Comparison of ENCODE assay signal across 22 mouse cellular contexts in genomic region chr3:95186888-95187287, GRCm38 (mm10). TPM values are rescaled to one million over a fixed set of nuclear protein-coding genes. Genes with fewer than 3 reads are reported as not detected.
DNase-seq lines count a peak whose midpoint lies in the region; ATAC-seq and TF ChIP-seq lines count a peak whose summit lies in the region.
"Had no signal": no experiment of that assay in that cellular context is flagged by ENCODE, and none has a peak within 500 bp of the region (broad histone marks: within the 10 kb centered on the region; RNA-seq: fewer than 3 reads in every experiment).

No protein-coding gene starts in this region.

- TF ChIP-seq EP300 in MEL (IDR thresholded peaks at IDR 0.05; ENCODE audit: low read depth in 1 of 2, low read length in 2 of 2), result no peak

- H3K79me2 ChIP-seq in MEL (ENCODE audit: control insufficient read depth, insufficient read depth, low read length, poor library complexity), result no peaks in the 10 kb centered on the region

- H3K36me3 ChIP-seq in MEL (ENCODE audit: control insufficient read depth in 1 of 2, insufficient read depth in 2 of 2, low read length in 2 of 2), result peaks cover 16 to 54% of the 10 kb centered on the region in 2 experiments
- peaks cover 95% of the 10 kb centered on the region for H3K36me3 ChIP-seq in midbrain, embryonic 10.5 days

- no peak for TF ChIP-seq RAD21 in MEL (IDR thresholded peaks at IDR 0.05; ENCODE audit: low read depth, low read length)

- no peak overlapping the region for H3K27ac ChIP-seq in MEL (ENCODE audit: control insufficient read depth, low read depth, low read length)
- no peak overlapping the region for H3K27ac ChIP-seq in midbrain, embryonic 10.5 days (replicated peaks)

- no peak overlapping the region for H3K9ac ChIP-seq in MEL (ENCODE audit: control insufficient read depth, low read depth, low read length, poor library complexity, severe bottlenecking)

- peaks cover 5 to 7% of the 10 kb centered on the region in 2 experiments for H3K4me1 ChIP-seq in MEL (ENCODE audit: control insufficient read depth in 1 of 2, insufficient read depth in 2 of 2, low read length in 2 of 2)
- no peaks in the 10 kb centered on the region for H3K4me1 ChIP-seq in midbrain, embryonic 10.5 days

- H3K9me3 ChIP-seq in MEL (replicated peaks; ENCODE audit: insufficient read depth, low read length), result no peaks in the 10 kb centered on the region
- no peaks in the 10 kb centered on the region for H3K9me3 ChIP-seq in midbrain, embryonic 10.5 days (replicated peaks)
- H3K9me3 ChIP-seq: G1E had no signal

- no peak overlapping the region for H3K4me3 ChIP-seq in MEL (ENCODE audit: control insufficient read depth in 1 of 2, insufficient read depth in 1 of 2, low read depth in 2 of 2, low read length in 2 of 2)
- H3K4me3 ChIP-seq in midbrain, embryonic 10.5 days, result no peak overlapping the region

- TF ChIP-seq CTCF in MEL (IDR thresholded peaks at IDR 0.05 in 2 of 3, conservative IDR thresholded peaks at IDR 0.05 in 1 of 3; ENCODE audit: control insufficient read depth in 1 of 3, insufficient read depth in 1 of 3, low read depth in 2 of 3, low read length in 3 of 3, poor library complexity in 1 of 3, severe bottlenecking in 1 of 3), result no peak

- DNase-seq in adrenal gland, adult 2 months, result peak; percentile 24
- no peak for DNase-seq in adrenal gland, postnatal 4 days (ENCODE audit: low spot score in 2 of 2)
- no peak for DNase-seq in MEL (ENCODE audit: low read depth, low spot score)
- DNase-seq in yolk sac, embryonic 10.5 days (ENCODE audit: low spot score), result peak; percentile 51
- no peak for DNase-seq in midbrain, embryonic 10.5 days (ENCODE audit: low spot score)
- DNase-seq: adrenal gland, adult 8-10 months; adrenal gland, postnatal 10 days; adrenal gland, postnatal 14 days; adrenal gland, postnatal 25 days; B cell, adult 2 months; cerebellum, adult 11 months; cerebellum, adult 11-12 months; cerebellum, adult 18-20 months; cerebellum, adult 2 months; cerebellum, adult 8-10 months; cerebellum, adult 9-10 months had no signal

- whole genome bisulfite sequencing in midbrain, embryonic 10.5 days, result 88% methylated on average over 6 of the region's 6 CpGs

- no peak for ATAC-seq in megakaryocyte, adult 5-6 weeks (ENCODE audit: poor library complexity, severe bottlenecking)
- ATAC-seq: activated CD4-positive, CD25-positive, alpha-beta regulatory T cell, adult 4 months; CD4-positive, CD25-positive, alpha-beta regulatory T cell, adult 4 months; Patski had no signal

- no peak for TF ChIP-seq POLR2A in MEL (IDR thresholded peaks at IDR 0.05; ENCODE audit: control insufficient read depth in 1 of 2, insufficient read depth in 1 of 2, low read depth in 1 of 2, low read length in 2 of 2, poor library complexity in 1 of 2)

- H3K27me3 ChIP-seq in MEL (ENCODE audit: control insufficient read depth in 1 of 2, insufficient read depth in 2 of 2, low read length in 2 of 2), result no peaks in the 10 kb centered on the region
- H3K27me3 ChIP-seq in midbrain, embryonic 10.5 days (ENCODE audit: low read depth, poor library complexity, severe bottlenecking), result no peaks in the 10 kb centered on the region
- H3K27me3 ChIP-seq: CH12.LX, Patski had no signal

TF ChIP-seq in MEL, 35 proteins besides CTCF, POLR2A, EP300 and RAD21:
- TF ChIP-seq TCF12 (IDR thresholded peaks at IDR 0.05; ENCODE audit: low read depth, low read length) (no peak), MYB (IDR thresholded peaks at IDR 0.05; ENCODE audit: low read depth, low read length) (no peak), POLR2AphosphoS2 (IDR thresholded peaks at IDR 0.05; ENCODE audit: low read length) (0 out of 2 replicates have a peak, but pooled peaks have one; percentile 53), ETS1 (IDR thresholded peaks at IDR 0.05; ENCODE audit: low read depth, low read length) (no peak), GABPA (IDR thresholded peaks at IDR 0.05; ENCODE audit: low read depth, low read length) (no peak), NELFE (IDR thresholded peaks at IDR 0.05; ENCODE audit: low read depth, low read length) (0 out of 2 replicates have a peak, but pooled peaks have one; percentile 14), ZMIZ1 (IDR thresholded peaks at IDR 0.05; ENCODE audit: low read depth, low read length) (no peak), TAL1 (IDR thresholded peaks at IDR 0.05; ENCODE audit: low read length) (no peak)

RNA-seq across cellular contexts. Expression of gene Sema6c, which starts 26.6 kb away (rescaled TPM):
- total RNA-seq in adrenal gland, adult 2 months (2021), result 1 to 10 TPM; 2.6 to 3.8 TPM
- 8.6 and 12.4 TPM in 2 replicates for polyA plus RNA-seq in adrenal gland, adult 2 months (2012; rRNA removed)
- 10 to 100 TPM; 15.3 to 15.4 TPM for total RNA-seq in adrenal gland, postnatal 4 days (2021)
- total RNA-seq in MEL (2012; rRNA removed), result 0.35 and 0.69 TPM in 2 replicates
- polyA plus RNA-seq in MEL (2012; ENCODE audit: insufficient read depth in 1 of 2, insufficient read length in 2 of 2, low read depth in 1 of 2, low replicate concordance in 2 of 2, missing spikeins in 1 of 2), result 1 to 10 TPM in 1 of 2 experiments, not detected in 1; 3.2 TPM
- total RNA-seq in megakaryocyte, adult 5-6 weeks (2015), result 0.04 TPM in 1 of 2 replicates, not detected in the other
- total RNA-seq in megakaryocyte, adult 5-6 weeks (2017), result not detected in 2 replicates
- polyA plus RNA-seq in midbrain, embryonic 10.5 days (2016; fragmentation: Nextera tagmentation; extraction: Ambion mirVana), result 7.6 and 10.8 TPM in 2 replicates
- polyA plus RNA-seq: activated CD4-positive, CD25-positive, alpha-beta regulatory T cell, adult 4 months had no signal

RNA-seq across cellular contexts. Expression of gene Gabpb2, which starts 30.8 kb away (rescaled TPM):
- 10 to 100 TPM; 19.0 to 21.1 TPM for total RNA-seq in adrenal gland, adult 2 months (2021)
- 4.0 and 4.5 TPM in 2 replicates for polyA plus RNA-seq in adrenal gland, adult 2 months (2012; rRNA removed)
- total RNA-seq in adrenal gland, postnatal 4 days (2021), result 10 to 100 TPM; 33.0 to 35.0 TPM
- 78.7 and 82.2 TPM in 2 replicates for total RNA-seq in MEL (2012; rRNA removed)
- polyA plus RNA-seq in MEL (2012; ENCODE audit: insufficient read depth in 1 of 2, insufficient read length in 2 of 2, low read depth in 1 of 2, low replicate concordance in 2 of 2, missing spikeins in 1 of 2), result 10 to 100 TPM; 72.2 to 92.8 TPM
- total RNA-seq in megakaryocyte, adult 5-6 weeks (2015), result 37.6 and 39.3 TPM in 2 replicates
- total RNA-seq in megakaryocyte, adult 5-6 weeks (2017), result 64.2 and 73.3 TPM in 2 replicates
- polyA plus RNA-seq in midbrain, embryonic 10.5 days (2016; fragmentation: Nextera tagmentation; extraction: Ambion mirVana), result 10.6 and 11.3 TPM in 2 replicates

RNA-seq across cellular contexts. Expression of gene Cdc42se1, which starts 41.6 kb away (rescaled TPM):
- 100 to 1,000 TPM in 1 of 2 experiments, 10 to 100 TPM in 1; 89.7 to 102 TPM for total RNA-seq in adrenal gland, adult 2 months (2021)
- 46.1 and 53.0 TPM in 2 replicates for polyA plus RNA-seq in adrenal gland, adult 2 months (2012; rRNA removed)
- total RNA-seq in adrenal gland, postnatal 4 days (2021), result 10 to 100 TPM; 82.6 to 93.1 TPM
- 238 and 341 TPM in 2 replicates for total RNA-seq in MEL (2012; rRNA removed)
- 100 to 1,000 TPM in 1 of 2 experiments, not detected in 1; 472 TPM for polyA plus RNA-seq in MEL (2012; ENCODE audit: insufficient read depth in 1 of 2, insufficient read length in 2 of 2, low read depth in 1 of 2, low replicate concordance in 2 of 2, missing spikeins in 1 of 2)
- total RNA-seq in megakaryocyte, adult 5-6 weeks (2015), result 131 and 142 TPM in 2 replicates
- total RNA-seq in megakaryocyte, adult 5-6 weeks (2017), result 151 TPM in 2 replicates
- 92.5 and 92.7 TPM in 2 replicates for polyA plus RNA-seq in midbrain, embryonic 10.5 days (2016; fragmentation: Nextera tagmentation; extraction: Ambion mirVana)

RNA-seq across cellular contexts. Expression of gene Tnfaip8l2, which starts 44.7 kb away (rescaled TPM):
- 1 to 10 TPM; 2.0 to 2.2 TPM for total RNA-seq in adrenal gland, adult 2 months (2021)
- 3.7 and 4.9 TPM in 2 replicates for polyA plus RNA-seq in adrenal gland, adult 2 months (2012; rRNA removed)
- total RNA-seq in adrenal gland, postnatal 4 days (2021), result 1 to 10 TPM; 2.9 to 3.4 TPM
- total RNA-seq in MEL (2012; rRNA removed), result 3.1 and 4.5 TPM in 2 replicates
- polyA plus RNA-seq in MEL (2012; ENCODE audit: insufficient read depth in 1 of 2, insufficient read length in 2 of 2, low read depth in 1 of 2, low replicate concordance in 2 of 2, missing spikeins in 1 of 2), result 1 to 10 TPM in 1 of 2 experiments, not detected in 1; 5.8 TPM
- total RNA-seq in megakaryocyte, adult 5-6 weeks (2015), result 77.5 and 85.2 TPM in 2 replicates
- total RNA-seq in megakaryocyte, adult 5-6 weeks (2017), result 103 and 115 TPM in 2 replicates
- 1.8 and 3.0 TPM in 2 replicates for polyA plus RNA-seq in midbrain, embryonic 10.5 days (2016; fragmentation: Nextera tagmentation; extraction: Ambion mirVana)
- polyA plus RNA-seq: G1E had no signal

RNA-seq across cellular contexts. Expression of gene Mllt11, which starts 45.1 kb away (rescaled TPM):
- total RNA-seq in adrenal gland, adult 2 months (2021), result 1 to 10 TPM; 8.0 to 8.7 TPM
- polyA plus RNA-seq in adrenal gland, adult 2 months (2012; rRNA removed), result 7.2 and 9.2 TPM in 2 replicates
- total RNA-seq in adrenal gland, postnatal 4 days (2021), result 10 to 100 TPM; 18.5 to 26.7 TPM
- 6.7 and 7.3 TPM in 2 replicates for total RNA-seq in MEL (2012; rRNA removed)
- polyA plus RNA-seq in MEL (2012; ENCODE audit: insufficient read depth in 1 of 2, insufficient read length in 2 of 2, low read depth in 1 of 2, low replicate concordance in 2 of 2, missing spikeins in 1 of 2), result 10 to 100 TPM in 1 of 2 experiments, not detected in 1; 24.6 TPM
- 3.3 and 6.1 TPM in 2 replicates for total RNA-seq in megakaryocyte, adult 5-6 weeks (2015)
- total RNA-seq in megakaryocyte, adult 5-6 weeks (2017), result 2.8 and 7.3 TPM in 2 replicates
- polyA plus RNA-seq in midbrain, embryonic 10.5 days (2016; fragmentation: Nextera tagmentation; extraction: Ambion mirVana), result 41.1 and 72.9 TPM in 2 replicates

Comparison
In these comparisons a context has a peak if more than half of its experiments do, and no peak if none do; other contexts are left out.
1. DNase-seq: peak in adrenal gland, adult 2 months (single experiment) and yolk sac, embryonic 10.5 days (single experiment); none in adrenal gland, postnatal 4 days (0 of 2), MEL (single experiment) and midbrain, embryonic 10.5 days (single experiment).